Mouse (Mus musculus) hindbrain, embryonic 16.5 days (tissue): ENCODE measurements at regions not wholly inside any gene's neighbourhood (a gene's known extent, or its start where the extent isn't known, plus 50 kb on each side); places are given as distances from the start of the nearest gene placed in this dataset.

Source experiments
- ATAC-seq: fragments of 200-750 bp; cut with Nextera tagmentation; 2 replicates; pipeline ENCODE4 v1.8.0; 2017; ENCODE audit warnings: moderate TSS enrichment, moderate library complexity
- H3K27ac ChIP-seq: fragments of 300-500 bp; sonication (generic); 2 replicates; pipeline ENCODE4 v1.5.1; 2014; ENCODE audit warnings: low read depth, mild to moderate bottlenecking, control low read depth, low read length, moderate library complexity
- H3K27me3 ChIP-seq: fragments of 300-500 bp; sonication (generic); replicated peaks from 2 replicates; pipeline ENCODE4 v1.6.1; 2014; ENCODE audit warnings: low read length; ENCODE audit not compliant: control insufficient read depth, insufficient read depth
- H3K36me3 ChIP-seq: fragments of 300-500 bp; sonication (generic); 2 replicates; pipeline ENCODE4 v1.6.1; 2014; ENCODE audit warnings: mild to moderate bottlenecking, low read length, moderate library complexity, mixed read lengths; ENCODE audit not compliant: control insufficient read depth, insufficient read depth
- H3K4me1 ChIP-seq: fragments of 300-500 bp; sonication (generic); 2 replicates; pipeline ENCODE4 v1.6.1; 2014; ENCODE audit warnings: low read depth, low read length; ENCODE audit not compliant: control insufficient read depth, insufficient read depth
- H3K4me2 ChIP-seq: fragments of 300-500 bp; sonication (generic); 2 replicates; pipeline ENCODE4 v1.6.1; 2014; ENCODE audit warnings: mild to moderate bottlenecking, low read length, control low read depth, moderate library complexity
- H3K4me3 ChIP-seq: fragments of 300-500 bp; sonication (generic); 2 replicates; pipeline ENCODE4 v1.5.1; 2014; ENCODE audit warnings: mild to moderate bottlenecking, low read length, control low read depth, moderate library complexity
- H3K9ac ChIP-seq: fragments of 300-500 bp; sonication (generic); 2 replicates; pipeline ENCODE4 v1.6.1; 2014; ENCODE audit warnings: low read depth, mild to moderate bottlenecking, control low read depth, low read length, moderate library complexity
- H3K9me3 ChIP-seq: fragments of 300-500 bp; sonication (generic); 2 replicates; pipeline ENCODE4 v1.6.1; 2014; ENCODE audit warnings: mild to moderate bottlenecking, low read length, moderate library complexity; ENCODE audit not compliant: control insufficient read depth
- WGBS: fragments of 180-500 bp; shearing (Covaris S2); extraction: QIAGEN DNeasy Blood & Tissue Kit; methylation state at CpG from one replicate; pipeline ENCODE4 v1.1.7; 2014; 5-methylcytosine and 5-hydroxymethylcytosine counted together

DNA sequence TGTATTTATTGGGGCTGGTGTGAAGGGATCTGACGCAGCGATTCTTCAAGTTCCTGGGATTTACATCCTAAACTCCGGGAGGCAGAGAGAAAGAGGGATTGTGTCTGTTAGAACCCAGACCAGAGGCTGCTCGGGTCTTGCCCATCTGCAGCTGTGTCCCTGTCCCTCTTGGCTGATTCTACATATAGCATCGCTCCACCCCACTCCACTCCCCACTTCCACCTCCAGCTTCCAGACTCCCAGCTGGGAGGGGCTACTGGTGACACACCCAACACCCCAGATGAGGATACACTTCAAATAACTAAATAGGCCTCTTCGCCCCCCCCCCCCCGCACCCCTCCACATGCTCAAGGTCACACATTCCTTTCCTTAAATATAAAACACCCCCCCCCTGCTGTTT lies 85.1 kb upstream of the Smyd2 start:
- Histone ChIP-seq H3K9me3 (no peaks in the 10 kb centered on the region), H3K4me1 (no peaks in the 10 kb centered on the region), H3K27ac (no peak overlapping the region), H3K36me3 (no peaks in the 10 kb centered on the region), H3K9ac (no peak overlapping the region), H3K4me3 (no peak overlapping the region), H3K27me3 (no peaks in the 10 kb centered on the region), H3K4me2 (no peak overlapping the region)
- WGBS: 59% methylated on average over 5 of the region's 7 CpGs
- no peak for ATAC-seq

DNA sequence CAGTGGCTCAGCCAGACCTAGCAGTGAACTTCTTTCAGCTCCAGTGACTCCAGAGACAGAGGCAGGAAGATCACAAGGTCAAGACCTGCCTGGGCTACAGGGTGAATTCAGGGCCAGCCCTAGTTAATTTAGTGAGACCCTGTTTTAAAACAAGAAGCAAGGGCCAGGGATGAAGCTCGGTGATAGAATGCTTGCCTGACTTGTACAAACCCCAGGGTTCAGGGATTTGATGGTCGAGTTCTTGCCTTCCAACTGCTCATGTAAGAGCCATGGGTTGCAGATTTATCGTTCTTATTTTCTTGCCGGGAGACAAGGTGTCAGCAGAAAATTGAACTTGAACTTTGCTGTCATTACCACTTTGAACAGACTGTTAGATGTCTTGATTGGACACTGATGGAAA lies 78.9 kb upstream of the Smyd2 start:
- H3K9me3 ChIP-seq: no peaks in the 10 kb centered on the region
- H3K27ac ChIP-seq: no peak overlapping the region
- 81% methylated on average over 4 of the region's 4 CpGs for WGBS
- H3K4me2 ChIP-seq: no peak overlapping the region
- H3K4me3 ChIP-seq: no peak overlapping the region
- no peaks in the 10 kb centered on the region for H3K27me3 ChIP-seq
- no peak overlapping the region for H3K9ac ChIP-seq
- no peak for ATAC-seq
- no peaks in the 10 kb centered on the region for H3K36me3 ChIP-seq
- H3K4me1 ChIP-seq: no peaks in the 10 kb centered on the region

DNA sequence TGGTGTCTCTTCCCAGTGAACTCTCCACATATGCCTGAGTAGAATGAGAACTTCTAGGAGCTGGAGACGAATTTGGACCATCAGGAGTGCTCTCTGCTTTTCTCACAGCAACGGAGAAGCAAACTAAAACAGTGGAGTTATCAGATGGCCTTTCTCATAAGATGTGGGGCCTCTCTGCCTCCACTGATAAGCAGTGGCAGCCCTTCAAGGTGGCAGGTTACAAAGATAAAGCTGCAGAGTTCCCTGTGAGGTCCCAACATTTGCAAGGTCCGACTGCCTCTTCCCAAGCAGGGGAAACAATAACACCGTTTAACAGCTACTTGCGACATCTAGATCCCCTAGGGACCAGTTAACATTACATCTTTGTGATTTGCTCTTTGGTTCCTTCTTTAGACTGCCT lies 71.5 kb upstream of the Smyd2 start:
- no peak for ATAC-seq

DNA sequence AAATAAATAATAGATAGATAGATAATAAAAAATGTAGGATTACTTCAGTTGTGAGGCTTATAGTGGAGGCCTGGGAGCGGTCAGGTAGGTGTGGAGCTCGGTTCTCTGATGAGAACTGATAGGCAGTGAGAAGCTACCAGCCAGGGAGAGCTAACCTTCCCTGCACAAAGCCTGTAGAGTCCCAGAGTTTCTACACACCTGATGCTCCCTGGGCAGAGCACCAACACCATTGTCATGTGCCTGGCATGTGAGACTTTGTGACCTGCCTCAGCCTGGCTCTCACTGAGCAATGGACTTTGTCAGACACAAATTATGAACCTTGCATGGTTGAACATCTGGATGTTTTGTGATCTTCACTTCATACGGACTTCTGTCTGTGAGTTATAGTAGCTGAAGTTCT lies 71.1 kb upstream of the Smyd2 start:
- Histone ChIP-seq H3K9ac (no peak overlapping the region), H3K4me3 (no peak overlapping the region), H3K4me1 (no peaks in the 10 kb centered on the region), H3K36me3 (no peaks in the 10 kb centered on the region), H3K27ac (no peak overlapping the region), H3K27me3 (no peaks in the 10 kb centered on the region), H3K9me3 (no peaks in the 10 kb centered on the region), H3K4me2 (no peak overlapping the region)
- ATAC-seq: no peak
- WGBS: 85% methylated on average over 3 of the region's 3 CpGs

More for the DNA sequence above, 71.5 kb upstream of the Smyd2 start:
- H3K9ac ChIP-seq: no peak overlapping the region
- WGBS: 54% methylated on average over 5 of the region's 5 CpGs
- no peaks in the 10 kb centered on the region for H3K36me3 ChIP-seq
- H3K4me1 ChIP-seq: no peaks in the 10 kb centered on the region
- no peaks in the 10 kb centered on the region for H3K27me3 ChIP-seq
- no peak overlapping the region for H3K4me3 ChIP-seq
- H3K27ac ChIP-seq: no peak overlapping the region
- no peak overlapping the region for H3K4me2 ChIP-seq
- H3K9me3 ChIP-seq: no peaks in the 10 kb centered on the region

DNA sequence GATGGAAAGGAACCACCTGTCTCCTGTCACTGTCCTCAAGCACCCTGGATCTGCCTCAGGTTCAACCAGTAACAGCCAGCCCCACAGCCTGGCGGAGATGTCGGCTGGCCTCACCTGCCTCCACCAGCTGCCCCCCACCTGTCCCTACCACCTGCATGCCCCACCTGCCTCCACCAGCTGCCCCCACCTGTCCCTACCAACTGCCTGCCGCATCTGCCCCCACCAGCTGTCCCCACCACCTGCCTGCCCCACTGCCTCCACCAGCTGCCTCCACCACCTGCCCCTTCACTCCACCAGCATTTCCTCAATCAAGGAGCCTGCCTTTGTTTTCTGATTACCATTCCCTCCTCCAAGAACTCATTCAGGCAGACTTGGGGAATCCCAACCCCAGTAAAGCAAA lies 68.9 kb upstream of the Smyd2 start:
- Histone ChIP-seq H3K9me3 (no peaks in the 10 kb centered on the region), H3K4me3 (no peak overlapping the region), H3K27ac (no peak overlapping the region), H3K27me3 (no peaks in the 10 kb centered on the region), H3K4me1 (no peaks in the 10 kb centered on the region), H3K9ac (no peak overlapping the region), H3K36me3 (no peaks in the 10 kb centered on the region), H3K4me2 (no peak overlapping the region)
- ATAC-seq: no peak
- 88% methylated on average over 3 of the region's 3 CpGs for WGBS

DNA sequence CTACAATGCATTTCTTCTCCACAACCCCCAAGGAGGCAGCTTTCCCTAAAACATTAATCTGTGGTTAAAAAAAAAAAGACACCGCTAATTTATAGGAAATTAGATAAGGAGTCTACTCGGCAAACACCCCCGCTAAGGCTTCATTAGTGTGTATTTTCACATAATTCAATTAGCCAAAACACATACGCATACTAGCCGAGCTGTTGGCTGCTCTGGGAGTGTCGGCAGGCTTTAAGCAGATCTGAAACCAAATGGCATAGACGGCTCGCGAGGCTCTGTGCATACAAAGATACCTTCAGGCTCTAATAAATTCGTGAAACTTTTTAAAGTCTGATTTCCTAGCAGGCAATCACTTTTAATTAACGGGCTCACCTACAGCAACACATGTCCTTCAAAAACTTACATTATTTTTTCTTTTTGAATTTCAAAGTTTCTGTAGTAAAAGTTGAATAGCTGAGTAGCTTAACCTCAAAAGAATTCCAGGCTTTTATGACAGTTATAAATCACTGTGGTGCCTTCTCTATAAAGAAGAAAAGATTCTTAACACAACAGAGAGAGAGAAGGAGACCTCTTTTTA lies 68.0 kb upstream of the Smyd2 start:
- no peaks in the 10 kb centered on the region for H3K9me3 ChIP-seq
- no peaks in the 10 kb centered on the region for H3K27me3 ChIP-seq
- no peak overlapping the region for H3K27ac ChIP-seq
- H3K4me2 ChIP-seq: peak overlapping the region; percentile 19; the same call in 1 of the 2 replicates
- H3K9ac ChIP-seq: no peak overlapping the region
- H3K36me3 ChIP-seq: no peaks in the 10 kb centered on the region
- WGBS: 27% methylated on average over 11 of the region's 11 CpGs
- ATAC-seq: no peak
- no peaks in the 10 kb centered on the region for H3K4me1 ChIP-seq
- H3K4me3 ChIP-seq: no peak overlapping the region

DNA sequence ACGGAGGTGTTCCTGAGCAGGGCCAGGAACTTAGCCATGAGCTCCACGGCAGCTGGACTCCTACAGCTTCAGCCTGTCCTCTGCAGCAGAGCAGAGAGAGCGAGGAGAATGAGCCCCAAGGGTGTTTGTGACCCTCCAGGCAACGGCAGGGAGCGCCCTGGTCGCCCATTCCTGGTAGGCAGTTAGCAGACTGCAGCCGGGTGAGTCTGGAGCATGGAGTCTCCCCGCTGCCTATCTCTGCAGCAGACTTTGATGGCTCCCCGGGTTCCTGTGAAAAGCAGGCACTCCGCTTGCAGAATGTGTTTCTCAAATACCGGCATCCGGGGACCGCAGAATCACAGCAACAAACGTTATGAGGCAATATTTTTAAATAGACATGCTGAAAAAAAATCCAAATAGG lies 67.2 kb upstream of the Smyd2 start:
- Histone ChIP-seq H3K9ac (no peak overlapping the region), H3K4me3 (no peak overlapping the region), H3K27me3 (no peaks in the 10 kb centered on the region), H3K36me3 (no peaks in the 10 kb centered on the region), H3K9me3 (no peaks in the 10 kb centered on the region), H3K4me2 (peak overlapping the region; percentile 31; the same call in 1 of the 2 replicates), H3K27ac (no peak overlapping the region), H3K4me1 (no peaks in the 10 kb centered on the region)
- ATAC-seq: no peak
- WGBS: 23% methylated on average over 14 of the region's 14 CpGs

DNA sequence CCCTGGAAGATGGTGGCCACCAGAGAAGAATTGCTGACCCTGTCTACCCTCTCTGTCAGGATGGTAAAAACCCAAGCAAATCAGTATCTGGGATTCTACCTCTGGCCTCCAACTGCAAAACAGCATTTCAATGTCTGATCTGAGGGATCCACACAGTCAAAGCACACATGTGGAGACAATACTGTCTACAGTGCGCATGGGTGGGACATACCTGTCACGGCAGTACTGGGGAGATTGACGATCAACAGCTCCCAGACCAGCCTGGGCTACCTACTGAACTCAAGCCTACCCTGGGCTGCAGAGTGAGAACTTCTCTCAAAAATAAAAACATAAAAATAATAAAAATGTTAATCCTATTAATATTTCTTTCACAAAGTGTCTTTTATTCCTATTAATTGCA lies 66.7 kb upstream of the Smyd2 start:
- no peak overlapping the region for H3K9ac ChIP-seq
- no peaks in the 10 kb centered on the region for H3K36me3 ChIP-seq
- no peak overlapping the region for H3K4me3 ChIP-seq
- no peak overlapping the region for H3K4me2 ChIP-seq
- no peak overlapping the region for H3K27ac ChIP-seq
- H3K9me3 ChIP-seq: no peaks in the 10 kb centered on the region
- WGBS: 93% methylated on average over 3 of the region's 3 CpGs
- no peaks in the 10 kb centered on the region for H3K4me1 ChIP-seq
- no peaks in the 10 kb centered on the region for H3K27me3 ChIP-seq
- no peak for ATAC-seq

DNA sequence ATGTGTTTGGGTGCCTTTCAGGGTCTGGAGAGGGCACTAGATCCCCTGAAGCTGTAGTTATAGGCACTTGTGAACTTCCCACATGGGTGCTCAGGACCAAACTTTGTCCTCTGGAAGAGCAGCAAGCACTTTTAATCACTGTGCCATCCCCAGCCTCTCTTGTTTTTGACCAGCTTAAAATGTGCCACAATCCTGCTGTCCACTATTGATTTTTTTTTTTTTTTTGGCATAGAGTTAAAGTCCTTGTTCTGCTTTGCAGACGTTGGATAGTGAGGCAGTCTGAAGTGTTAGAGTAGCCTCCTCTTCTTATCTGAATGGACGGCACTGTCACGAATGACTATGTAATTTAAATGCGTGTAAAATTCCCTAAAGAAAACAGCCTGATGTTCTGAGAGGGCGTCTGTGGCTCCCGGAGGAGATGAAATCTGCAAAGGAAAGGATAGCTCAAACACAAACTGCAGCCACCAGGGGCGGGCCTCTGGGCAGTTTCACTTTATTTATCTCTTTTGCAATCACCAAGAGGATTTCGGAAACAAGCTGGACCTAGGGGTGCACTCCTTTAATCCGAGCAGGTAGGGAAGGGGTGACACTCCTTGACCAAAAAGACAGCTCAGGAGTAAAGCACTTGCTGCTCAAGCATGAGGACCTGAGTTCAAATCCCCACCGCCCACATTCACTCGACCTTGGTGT lies 63.5 kb upstream of the Smyd2 start:
- 58% methylated on average over 11 of the region's 11 CpGs for WGBS
- Histone ChIP-seq H3K9ac (no peak overlapping the region), H3K36me3 (no peaks in the 10 kb centered on the region), H3K4me1 (no peaks in the 10 kb centered on the region), H3K27me3 (no peaks in the 10 kb centered on the region), H3K4me2 (no peak overlapping the region), H3K4me3 (no peak overlapping the region), H3K9me3 (no peaks in the 10 kb centered on the region), H3K27ac (no peak overlapping the region)
- ATAC-seq: no peak
